Mouse (Mus musculus) thymus, postnatal 0 days (tissue): ENCODE measurements around the gene Cdh4. TPM values are rescaled to one million over a fixed set of nuclear protein-coding genes. Genes with fewer than 3 reads are reported as not detected.

Source experiments
- DNase-seq: peaks from one replicate; pipeline ENCODE4 v3.0.0-alpha.2; 2015; ENCODE audit warnings: low spot score
- polyA plus RNA-seq: library from polyadenylated mRNA; unstranded; fragments of >200 nt; fragmentation: Nextera tagmentation; extraction: Ambion mirVana; gene quantifications from 2 replicates; pipeline ENCODE4 v1.2.1, GENCODE M21; 2015

Cdh4 gene
- polyA plus RNA-seq, 1 experiment from 2014 or later: 17.7 TPM

- no peak for DNase-seq
These were observed 281.2 kb downstream of the Cdh4 start for GRCm38 (mm10) chr2:179723401-179723800.

- peak; percentile 4 for DNase-seq
These were observed 286.8 kb downstream of the Cdh4 start for GRCm38 (mm10) chr2:179729002-179729401.

DNA sequence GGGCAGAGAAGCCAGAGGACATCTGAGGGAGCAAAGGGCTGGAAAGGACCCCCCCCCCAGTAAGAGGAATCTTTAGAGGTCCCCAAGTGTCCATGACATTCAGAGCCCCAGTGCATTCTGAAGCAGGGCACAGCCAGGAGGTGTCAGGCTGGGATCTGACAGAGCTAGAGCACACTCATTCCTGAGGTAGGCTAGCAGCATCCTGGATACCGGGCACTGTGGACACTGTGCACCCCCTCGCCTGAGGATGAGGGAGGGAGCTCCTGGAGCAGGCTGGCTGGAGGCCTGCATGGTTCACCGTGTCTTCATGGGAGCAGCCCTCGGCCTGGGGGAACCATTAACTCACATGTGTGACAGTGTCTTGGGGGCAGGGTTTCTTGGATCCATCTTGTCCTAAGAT is 287.6 kb downstream of the Cdh4 start:
- DNase-seq: no peak

DNA sequence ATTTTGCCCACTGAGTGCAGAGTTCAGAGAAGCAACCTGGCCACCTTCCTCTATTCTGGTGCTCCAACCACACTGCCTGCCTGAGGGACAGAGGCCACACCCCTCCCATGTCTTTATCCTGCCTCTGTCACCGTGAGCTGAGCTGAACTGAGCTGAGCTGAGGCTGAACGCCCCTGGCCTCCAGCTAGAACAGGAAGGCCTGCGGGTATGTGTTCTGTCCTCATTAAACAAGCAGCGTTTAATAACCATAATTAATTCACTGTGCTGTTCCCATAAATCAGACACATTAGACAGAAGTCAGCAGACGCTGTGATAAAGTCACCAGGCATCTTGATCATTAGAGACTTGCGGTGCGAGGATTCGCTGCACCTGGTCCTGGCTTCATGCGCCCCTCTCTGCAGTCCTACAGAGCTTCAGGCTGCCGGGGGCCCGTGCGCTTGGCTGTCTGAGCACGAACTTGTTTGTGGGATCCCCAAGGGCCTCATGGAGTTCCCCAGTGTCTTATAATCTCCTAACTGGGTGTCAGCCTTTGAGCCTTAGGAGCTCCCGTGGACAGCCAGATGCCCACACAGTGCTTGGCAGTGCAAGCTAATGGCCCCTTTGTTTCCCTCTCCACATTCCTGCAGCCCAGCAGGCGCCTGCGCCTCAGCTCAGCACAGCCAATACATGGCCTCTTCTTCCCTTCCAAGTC is 291.1 kb downstream of the Cdh4 start:
- no peak for DNase-seq

GRCm38 (mm10) chr2:179742419-179742818 is 300.2 kb downstream of the Cdh4 start:
- no peak for DNase-seq

DNA sequence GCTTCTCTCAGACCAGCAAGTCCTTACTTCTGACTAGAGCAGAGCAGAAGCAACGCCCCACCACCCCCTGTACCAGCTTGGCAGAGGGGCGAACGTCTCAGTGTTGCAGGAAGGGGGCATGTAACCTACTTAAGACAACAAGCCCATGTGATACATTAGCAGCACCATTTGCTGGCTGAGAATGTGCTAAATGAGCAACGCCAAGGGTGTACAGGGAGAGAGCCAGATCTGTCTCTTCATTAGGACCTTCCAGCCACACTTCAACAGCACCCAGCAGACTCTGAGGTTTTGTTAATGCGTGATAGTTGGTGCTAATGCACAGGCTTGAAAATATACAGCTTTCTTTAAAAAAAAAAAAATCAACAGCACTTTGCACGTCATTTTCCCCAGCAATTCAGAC is 300.6 kb downstream of the Cdh4 start:
- DNase-seq: no peak

DNA sequence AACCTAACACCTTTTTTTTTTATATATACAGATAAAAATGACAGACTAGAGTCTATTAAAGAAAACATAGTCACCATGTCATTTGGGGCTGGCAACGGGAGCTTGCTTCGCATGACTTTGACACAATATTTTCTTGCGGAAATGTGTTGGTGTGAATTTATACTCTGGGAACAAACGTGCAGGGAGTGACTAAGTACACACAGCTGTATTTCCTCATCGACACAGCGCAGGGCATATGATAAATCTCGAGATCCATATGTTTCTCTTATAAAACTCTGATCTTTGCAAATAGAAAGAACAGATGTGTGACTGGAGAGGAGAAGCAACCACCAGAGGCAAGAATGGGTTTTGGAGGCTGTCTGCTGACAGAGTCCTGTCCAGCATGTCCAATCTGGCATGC is 304.3 kb downstream of the Cdh4 start:
- no peak for DNase-seq

DNA sequence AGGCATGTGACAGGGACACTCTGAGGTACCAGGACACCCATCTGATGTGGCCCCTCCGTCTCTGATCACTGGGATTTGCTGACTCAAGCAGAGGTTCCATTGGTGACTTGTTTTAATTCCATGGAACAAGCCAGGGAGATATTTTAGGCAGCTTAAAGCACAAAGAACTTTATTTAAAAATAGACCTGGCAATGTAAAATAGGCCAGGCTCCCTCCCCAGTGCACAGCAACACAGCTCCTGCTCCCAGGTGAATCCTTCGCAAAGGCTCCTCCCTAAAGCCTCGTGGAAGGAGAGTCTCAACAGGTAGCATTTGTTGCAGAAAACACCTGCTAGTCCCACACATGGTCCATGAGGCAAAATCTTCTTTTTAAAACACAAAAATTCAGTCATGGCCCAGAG is 307.2 kb downstream of the Cdh4 start:
- no peak for DNase-seq

DNA sequence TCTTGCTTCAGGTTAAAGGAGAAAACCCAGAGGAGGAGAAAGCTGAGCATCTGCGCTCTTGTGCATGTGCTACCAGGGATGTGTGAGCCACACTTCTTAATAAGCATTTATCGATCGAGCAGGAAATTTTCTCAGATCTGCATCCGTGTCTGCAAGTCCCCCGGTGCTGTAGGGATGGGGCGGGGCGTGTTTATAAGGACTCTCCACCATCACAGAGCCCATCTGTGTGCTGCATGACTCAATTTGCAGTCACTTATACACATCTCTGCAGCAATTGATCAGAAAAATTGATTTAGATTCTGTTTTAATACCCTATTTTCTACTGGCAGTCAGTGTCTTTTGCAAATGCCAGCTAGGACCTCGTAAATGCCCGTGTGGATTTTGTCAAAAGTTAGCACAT is 311.6 kb downstream of the Cdh4 start:
- no peak for DNase-seq

DNA sequence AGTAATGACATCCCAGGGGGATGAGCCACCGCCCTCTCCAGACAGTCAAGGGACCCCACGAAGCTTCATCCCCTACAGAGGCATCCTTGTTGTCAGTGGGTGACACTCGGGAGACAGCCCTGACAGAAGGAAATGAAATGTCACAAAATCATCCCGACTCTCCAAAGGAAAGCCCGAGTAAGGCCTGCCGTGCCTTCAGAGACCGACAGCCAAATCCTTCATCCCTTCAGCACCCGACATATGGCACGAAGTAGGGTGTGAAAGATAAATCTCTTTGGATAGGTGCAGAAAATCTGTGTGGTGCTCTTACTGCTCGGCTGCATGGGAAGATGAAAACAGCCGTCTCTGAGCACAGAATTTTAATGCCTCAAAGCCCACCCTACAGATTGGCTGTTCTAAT is 312.5 kb downstream of the Cdh4 start:
- no peak for DNase-seq

DNA sequence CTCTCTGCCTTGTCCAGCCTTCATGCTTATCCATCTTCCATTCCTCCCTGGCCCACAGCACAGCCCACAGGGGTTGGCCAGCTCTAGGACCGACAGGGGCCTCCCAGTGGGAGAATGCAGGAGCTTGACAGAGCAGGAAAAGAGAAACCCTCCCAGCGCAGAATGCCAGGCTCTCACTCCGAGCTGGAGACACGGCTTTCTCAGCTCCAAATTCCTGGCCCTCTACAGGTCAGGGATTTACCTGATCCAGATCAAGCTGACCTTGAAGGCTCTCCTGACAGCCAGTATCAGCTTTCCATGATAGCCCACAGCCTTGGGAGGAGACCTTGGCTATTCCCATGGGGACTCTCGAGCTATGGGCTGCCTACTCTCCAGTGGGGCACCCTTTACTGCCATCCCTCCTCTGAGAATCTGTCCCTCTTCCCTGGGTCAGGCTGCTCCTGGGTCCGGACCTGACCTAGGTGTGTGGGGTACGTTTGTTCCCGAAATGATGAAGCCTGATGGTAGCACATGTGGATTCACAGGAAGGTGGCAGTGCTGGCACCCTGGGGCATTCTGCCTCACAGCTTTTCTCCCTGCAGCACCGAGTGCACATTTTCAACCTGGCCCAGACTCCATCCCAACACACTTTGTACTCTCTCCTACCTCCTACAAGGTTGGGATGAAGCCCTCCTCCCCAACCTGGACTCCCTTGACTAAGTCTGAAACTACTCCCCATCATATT is 319.6 kb downstream of the Cdh4 start:
- DNase-seq: no peak

DNA sequence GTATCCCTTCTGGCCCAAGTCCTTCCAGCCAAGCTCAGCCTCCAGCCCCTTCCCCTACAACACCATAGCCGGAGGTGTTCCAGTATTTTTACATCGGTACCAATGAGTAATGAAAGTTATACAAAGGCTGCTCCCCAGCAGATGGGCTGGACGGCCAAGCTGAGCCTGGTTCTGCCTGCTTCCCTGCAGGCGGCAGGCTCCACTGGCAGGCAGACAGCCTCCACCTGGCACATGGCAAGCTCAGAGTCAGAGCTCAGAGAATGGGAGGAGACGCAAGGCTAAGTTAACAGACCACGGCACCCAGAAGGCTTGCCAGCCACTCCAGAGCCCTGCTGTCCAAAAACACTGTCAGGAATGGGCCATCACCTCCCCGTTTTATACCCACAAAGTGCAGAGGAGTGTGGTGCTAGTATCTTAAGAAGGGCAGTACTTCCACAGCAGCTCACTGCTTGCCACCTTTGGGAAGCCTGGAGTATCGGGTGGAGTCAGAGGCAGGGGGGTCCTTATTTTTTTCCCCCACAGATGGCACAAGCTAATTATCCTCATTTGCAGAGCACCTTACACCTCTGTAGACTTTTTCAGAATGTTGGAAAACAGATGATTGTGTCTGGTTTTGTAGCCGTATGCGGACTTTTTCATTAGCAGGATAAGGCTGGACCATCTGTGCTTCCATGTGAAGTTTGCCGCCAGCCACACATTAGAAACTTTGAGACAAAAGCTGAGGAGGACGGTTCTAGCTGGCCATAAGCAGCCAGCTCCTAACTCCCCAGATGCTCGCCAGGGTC is 320.5 kb downstream of the Cdh4 start:
- no peak for DNase-seq

DNA sequence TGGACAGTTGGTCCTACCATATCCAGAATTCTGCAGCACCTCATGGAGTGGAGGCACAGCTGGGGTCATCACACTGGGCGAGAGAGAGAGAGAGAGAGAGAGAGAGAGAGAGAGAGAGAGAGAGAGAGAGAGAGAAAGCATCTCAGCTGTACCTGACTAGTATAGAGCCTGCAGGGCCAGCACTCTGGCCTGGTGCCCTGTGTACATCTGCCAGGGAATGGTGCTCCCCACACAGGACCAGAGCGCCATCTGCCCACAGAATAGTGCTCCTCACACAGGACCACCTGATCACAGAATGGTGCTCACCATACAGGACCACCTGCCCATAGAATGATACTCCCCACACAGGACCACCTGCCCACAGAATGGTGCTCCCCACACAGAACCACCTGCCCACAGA is 322.2 kb downstream of the Cdh4 start:
- no peak for DNase-seq

GRCm38 (mm10) chr2:179766664-179767526 is 324.7 kb downstream of the Cdh4 start:
- no peak for DNase-seq

DNA sequence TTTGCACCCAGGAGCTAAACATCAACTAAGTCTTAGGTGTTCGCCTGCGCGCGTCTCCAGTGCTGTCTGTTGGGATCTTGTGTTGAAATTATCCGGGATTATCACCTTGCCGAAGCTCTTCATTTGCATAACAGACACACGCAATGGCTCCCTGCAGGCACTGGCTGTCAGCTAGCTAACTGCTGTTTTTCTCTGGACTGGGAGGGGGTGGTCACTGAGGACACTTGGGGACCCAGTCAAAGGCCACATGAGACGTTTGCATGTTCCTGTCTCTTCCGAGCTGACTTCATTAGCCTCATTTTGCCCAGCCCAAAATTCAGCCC is 325.3 kb downstream of the Cdh4 start:
- DNase-seq: no peak

DNA sequence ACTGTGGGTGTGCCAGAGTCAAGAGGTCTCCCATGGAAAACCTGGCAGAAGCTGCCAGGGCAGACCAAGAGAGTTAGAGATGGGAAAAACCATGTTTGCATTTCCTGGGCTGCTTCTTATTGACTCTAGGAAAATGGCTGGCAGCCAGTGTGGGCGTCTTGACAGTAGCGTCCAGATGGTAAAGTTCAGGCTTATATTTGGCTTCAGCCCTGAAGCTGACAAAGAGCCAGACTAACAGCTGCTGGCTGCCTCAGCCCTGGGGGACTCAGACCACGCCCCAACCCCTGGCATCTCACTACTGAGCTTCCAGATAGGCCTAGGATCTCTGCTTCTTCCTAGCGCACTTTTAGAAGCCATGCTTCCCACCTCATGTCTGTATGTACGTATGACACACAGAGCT is 326.9 kb downstream of the Cdh4 start:
- DNase-seq: no peak

DNA sequence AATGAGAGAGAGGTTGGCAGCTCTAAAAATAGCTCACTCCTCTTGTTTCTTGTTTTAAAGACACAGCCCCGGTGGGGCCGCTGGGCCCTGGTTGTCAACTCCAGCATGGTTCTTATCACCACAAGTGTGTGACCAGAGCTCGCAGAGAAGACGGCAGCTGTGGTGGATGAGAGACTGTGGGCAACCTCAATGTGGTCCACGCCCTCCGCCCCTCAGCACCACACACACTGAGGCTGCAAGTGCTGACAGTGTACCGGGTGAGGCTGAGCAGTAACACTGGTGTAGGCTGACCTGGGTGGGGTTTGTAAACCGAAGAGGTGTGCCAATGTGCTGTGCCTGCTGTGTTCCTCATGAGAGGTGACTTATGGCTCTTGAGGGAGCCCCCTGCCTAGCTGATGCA is 327.7 kb downstream of the Cdh4 start:
- DNase-seq: no peak

GRCm38 (mm10) chr2:179774440-179775110 is 332.3 kb downstream of the Cdh4 start:
- DNase-seq: no peak

DNA sequence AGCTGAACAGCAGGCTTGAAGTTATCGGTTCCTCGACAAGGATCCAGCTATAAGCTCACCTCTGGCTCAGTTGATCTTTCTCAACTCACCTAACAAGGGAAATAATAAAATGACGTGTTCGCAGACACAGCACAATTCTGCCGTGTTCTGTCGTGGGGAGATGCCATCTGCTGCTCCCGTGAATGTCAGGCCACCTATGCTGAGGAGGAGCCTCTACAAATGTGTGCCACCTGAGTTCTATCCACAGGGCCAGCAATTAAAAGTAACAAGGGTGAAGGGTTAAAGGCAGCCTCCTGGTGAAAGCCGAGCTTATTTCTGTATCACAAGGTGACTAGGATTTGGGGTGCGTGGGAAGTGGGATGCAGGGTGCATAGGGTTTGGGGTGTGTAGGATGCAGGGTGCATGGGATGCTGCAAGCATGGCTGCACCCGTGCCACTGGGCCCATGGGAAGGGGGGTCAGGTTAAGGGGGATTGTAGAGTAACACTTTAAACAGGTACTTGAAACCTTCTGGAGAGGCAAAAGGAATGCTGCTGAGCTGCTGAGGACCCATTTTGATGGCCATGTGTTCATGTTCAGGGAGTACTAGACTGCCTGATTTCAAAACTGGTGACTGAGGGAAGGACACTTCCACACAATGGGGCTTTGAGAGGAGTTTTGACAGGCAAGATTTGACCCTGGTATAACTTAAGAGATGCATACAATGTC is 333.9 kb downstream of the Cdh4 start:
- no peak for DNase-seq

- DNase-seq: no peak
These were observed 337.0 kb downstream of the Cdh4 start for GRCm38 (mm10) chr2:179779266-179779665.
